Mouse (Mus musculus) right cerebral cortex, postnatal 10 days (tissue): ENCODE results near the gene Nxph3.

Source experiments
- DNase-seq, 2 experiments: peaks; one replicate each; pipeline ENCODE4 v3.0.0; 2021; ENCODE audit warnings: low spot score in 2 of 2

Nxph3 gene

DNA sequence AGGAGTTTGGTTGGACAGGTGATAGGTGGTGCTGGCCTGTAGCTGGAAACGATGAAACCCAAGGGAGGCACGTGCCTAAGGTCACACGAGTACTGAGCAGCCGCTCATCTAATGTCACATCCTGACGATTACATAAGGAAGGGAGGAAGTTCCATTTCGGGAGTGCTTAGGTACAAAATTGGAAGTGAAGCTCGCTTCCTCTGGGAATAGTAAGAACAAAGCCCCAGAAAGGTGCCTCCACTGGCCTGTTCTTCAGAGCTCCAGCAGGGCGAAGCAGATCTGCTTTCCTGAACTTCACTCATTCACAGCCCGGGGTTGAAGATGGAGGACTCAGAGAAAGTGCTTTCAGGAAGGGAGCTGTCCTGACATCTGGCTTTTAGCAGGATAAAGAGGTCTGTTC, 20.4 kb downstream of the Nxph3 start:
- DNase-seq = peak in 1 of 2 experiments; percentile 22

DNA sequence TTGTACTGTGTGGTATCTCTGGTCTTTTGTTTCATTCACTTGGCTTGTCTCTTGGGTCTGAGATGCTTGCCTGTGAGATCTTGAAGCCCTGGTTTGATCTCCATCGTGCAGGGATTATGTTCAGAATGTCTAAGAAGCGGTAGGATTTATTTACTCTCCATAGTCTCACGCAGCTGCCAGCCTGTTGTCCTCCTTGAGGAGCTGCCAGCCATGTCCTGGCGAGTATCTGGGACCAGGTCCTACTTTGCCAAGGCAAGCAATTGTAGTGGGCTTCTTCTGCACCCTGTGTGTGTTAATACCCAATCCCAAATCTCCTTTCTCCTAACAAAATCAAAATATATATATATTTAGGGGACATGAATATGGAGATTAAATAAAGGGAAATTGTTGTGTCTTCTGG, 21.4 kb downstream of the Nxph3 start:
- DNase-seq = no peak

DNA sequence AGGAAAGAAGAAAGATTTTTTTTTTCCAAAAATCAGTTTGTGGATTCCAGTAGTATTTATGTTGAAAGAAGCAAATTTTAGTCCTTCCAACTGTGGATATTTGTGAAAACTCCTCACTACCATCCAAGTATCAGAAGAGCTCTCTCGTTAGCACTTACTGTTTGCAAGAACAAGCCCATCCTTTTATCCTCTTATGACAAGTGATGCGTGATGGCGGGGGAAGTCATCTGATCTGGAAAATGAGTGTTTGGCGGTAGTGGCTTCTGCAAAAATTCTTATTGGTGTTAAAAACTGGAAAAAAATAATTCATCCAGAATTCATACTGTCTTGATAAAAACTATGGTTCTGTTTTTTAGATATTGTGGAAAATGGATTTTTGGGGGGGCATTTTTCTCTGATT, 22.1 kb downstream of the Nxph3 start:
- no peak for DNase-seq

DNA sequence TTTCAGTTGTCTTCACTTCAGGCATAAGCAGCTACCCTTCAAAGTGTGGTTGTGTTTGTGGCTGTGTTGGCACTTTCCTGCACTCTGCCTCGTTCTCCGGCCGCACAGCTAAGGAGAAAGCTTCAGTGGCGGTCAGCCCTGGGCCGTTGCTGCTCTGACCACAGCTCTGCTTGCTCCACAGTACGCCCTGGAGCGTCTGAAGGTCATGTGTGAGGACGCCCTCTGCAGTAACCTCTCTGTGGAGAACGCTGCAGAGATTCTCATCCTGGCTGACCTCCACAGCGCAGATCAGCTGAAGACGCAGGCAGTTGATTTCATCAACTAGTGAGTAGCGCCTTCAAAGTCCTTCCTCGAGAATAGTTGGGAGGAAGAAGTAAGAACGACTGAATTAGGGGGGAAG, 24.3 kb downstream of the Nxph3 start:
- no peak for DNase-seq

DNA sequence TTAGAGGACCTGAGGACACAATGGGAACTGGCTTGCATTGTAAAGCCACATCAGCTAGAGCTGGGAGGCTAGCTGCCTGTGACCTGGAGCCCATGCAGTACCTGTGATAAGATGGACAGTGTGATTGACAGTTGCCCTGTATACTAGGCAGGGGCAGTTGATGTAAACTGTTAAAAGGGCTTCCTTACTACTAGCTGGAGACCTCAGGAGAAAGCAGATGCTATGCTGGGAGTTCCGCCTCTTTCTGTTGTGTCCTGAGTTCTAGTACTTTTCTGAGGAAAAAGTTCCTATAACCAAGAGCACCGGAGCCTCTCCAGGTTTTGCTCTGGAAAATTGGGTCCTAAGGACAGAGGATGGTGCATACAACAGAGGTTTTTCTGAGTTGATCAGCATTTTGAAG, 27.1 kb downstream of the Nxph3 start:
- DNase-seq = no peak

DNA sequence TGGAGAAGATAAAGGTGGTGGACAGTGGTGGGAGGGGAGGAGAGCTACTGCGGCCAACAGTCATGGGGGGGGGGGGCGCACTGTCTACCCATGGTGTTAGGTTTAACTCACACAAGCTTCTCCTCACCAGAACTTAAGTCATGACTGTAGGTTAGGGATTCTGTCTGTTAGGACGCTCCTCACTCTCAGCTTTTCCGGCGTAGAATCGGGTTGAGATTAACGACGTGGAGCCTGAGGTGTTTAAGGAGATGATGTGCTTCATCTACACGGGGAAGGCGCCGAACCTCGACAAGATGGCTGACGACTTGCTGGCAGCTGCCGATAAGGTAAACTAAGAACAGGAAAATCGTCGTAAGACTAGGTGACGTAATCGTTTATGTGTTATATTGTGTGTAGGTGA, 28.7 kb downstream of the Nxph3 start:
- peak in 1 of 2 experiments; percentile 20 for DNase-seq

DNA sequence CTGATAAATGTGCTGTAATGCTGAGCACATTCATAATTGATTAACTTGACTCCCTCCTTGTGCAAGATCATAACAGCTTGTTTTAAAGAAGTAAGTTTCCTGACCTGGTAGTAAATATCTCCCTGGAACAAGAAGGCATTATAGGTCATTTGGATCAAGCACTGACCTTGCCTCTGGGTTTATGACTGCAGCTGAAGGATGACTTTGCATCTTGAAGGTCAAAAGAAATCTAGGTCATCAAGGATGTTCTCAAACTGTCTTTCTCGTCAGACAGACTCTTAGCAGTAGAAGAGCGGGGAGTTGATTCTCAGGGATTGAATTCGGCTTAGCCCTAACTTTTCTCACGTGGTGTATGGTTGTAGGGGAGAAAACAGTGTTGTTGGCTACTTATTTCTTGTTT, 33.7 kb downstream of the Nxph3 start:
- DNase-seq = no peak

DNA sequence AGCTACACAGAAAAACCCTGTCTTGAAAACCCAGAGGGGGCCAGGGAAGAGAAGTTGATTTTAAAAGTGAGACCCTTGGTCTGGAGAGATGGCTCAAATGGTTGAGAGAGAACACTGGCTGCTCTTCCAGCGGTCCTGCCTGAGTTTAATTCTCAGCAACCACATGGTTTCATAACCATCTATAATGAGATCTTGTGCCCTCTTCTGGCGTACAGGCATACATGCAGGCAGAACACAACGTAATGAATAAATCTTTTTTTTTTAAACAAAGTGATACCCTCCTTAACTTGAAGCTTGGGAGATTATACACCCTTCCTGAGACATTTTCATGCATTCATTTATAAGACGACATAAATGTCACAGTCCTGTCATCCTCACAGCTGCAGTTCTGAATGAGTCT, 34.9 kb downstream of the Nxph3 start:
- DNase-seq = no peak

DNA sequence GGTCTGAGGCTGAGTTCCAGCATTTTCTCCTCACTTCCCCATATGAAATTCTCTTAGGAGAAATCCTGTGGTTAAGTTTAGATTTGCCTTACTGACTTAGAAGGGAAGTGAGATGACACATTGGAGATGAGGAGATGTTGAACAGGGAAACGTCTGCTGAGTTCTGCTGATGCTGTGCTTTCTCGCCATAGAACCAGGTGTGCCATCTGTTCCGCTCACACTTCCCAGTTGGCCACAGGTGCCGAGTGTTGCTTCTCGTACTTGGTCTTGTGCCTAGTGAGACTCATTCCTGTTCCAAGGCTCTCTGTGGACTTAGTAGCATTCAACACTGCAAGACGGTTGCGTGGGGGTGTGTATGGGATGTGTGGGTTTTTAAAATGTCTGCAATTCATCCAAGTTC, 38.0 kb downstream of the Nxph3 start:
- peak; percentile 80 to 91 for DNase-seq

DNA sequence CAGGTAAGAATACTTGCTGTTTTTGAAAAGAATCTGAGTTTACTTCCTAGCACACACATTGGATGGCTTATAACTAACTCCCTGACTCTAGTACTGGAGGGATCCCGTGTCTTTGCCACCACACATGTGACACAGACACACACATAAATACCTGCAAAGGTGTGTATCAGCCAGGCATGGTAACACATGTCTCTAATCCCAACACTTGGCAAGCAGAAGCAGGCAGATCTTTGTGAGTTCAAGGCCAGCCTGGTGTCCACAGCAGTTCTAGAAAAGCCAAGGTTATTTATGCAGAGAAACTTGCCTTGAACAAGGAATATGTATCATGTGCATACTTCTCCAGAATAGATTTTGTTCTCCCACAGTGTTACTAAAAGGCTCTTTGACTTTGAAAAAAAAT, 40.9 kb downstream of the Nxph3 start:
- DNase-seq = no peak

DNA sequence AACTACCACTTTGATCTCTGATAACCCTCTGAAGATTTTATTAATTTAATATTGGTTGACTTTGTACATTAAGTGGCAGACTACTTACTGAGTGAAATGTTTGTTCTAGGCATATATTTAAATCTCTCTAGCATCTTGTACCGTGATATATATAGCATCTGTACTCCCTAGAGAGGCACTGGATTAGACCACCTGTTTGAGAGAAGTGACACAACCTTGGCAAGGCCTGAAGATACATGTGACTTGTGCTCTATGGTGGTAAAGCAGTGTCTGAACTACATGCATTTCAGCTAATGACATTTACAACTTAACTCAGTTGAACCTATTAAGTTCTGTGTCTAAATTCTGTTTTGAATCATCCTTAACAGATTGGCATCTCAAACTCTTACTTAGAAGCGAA, 41.4 kb downstream of the Nxph3 start:
- no peak for DNase-seq

DNA sequence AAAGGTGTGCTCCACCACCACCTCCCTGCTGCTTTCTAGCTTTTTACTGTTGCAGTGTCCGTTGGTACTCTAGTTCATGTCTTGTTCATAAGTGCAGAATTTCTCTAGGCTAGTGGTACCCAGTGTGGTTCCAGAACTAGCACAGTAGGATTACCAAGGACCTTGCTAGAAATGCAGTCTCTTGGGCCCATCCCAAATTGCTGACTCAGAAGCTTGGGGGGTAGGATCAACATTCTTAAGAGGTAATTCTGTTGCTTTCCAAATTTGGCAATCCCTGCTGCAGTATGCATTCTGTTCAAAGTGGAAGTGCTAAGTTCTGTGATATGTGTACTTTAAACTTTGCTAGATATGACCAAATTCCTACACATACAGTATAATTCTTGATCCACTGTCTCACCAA, 46.6 kb downstream of the Nxph3 start:
- DNase-seq = no peak

DNA sequence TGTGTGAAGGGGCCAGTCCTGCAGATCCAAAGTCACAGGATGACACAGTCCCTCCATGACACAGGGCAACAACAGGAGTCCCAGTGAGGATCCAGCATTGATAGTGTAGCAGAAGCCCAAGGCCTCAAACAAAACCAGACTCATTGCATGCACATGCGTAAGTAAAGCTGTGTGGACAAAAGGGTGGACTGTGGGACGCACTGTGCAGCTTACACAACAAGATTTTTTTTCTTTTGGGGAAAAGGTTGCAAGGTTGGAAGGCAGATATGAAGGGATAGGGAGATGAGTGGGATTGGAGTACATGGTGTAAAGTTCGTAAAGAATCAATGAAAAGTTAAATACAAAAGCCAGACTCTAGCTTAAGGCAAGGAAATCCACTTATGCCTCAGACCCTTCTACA, 52.2 kb downstream of the Nxph3 start:
- DNase-seq = no peak

DNA sequence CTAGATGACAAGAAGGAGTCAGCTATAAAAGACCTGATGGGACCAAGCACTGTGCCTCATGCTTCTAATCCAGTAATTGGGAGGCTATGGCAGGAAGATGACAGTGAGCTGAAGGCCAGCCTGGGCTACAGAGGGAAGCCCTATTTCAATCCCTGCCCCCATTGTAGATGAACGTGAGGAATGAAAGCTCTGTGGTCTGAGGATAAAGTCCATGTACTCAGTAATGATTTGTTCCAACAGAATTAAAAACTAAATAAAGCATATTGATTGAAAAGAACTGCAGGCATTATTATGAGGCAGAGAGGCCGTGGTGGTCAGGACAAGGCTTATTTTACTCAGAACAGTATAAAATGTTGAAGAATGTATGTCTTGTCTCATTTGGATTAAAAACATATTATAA, 53.5 kb downstream of the Nxph3 start:
- no peak for DNase-seq
